Mouse (Mus musculus): ENCODE data around the gene Nfkb2. TPM values are rescaled to one million over a fixed set of nuclear protein-coding genes. Genes with fewer than 3 reads are reported as not detected.
A peak's percentile ranks its signal among the peaks of the same experiment; 100 is the strongest.

Gene Nfkb2
- polyA plus RNA-seq, 1 experiment from 2014 or later: 6.0 TPM

GRCm38 (mm10) chr19:46313116-46313515, 9.0 kb downstream of the Nfkb2 start:
- peak overlapping the region; percentile 79; the same call in 1 of the 2 replicates for H3K4me2 ChIP-seq

GRCm38 (mm10) chr19:46313591-46313990, 9.5 kb downstream of the Nfkb2 start:
- Histone ChIP-seq H3K9ac (ENCODE audit: low read depth, low read length) (peak overlapping the region; percentile 65), H3K27me3 (replicated peaks; ENCODE audit: control insufficient read depth, insufficient read depth, low read length) (peaks cover 59% of the 10 kb centered on the region), H3K36me3 (ENCODE audit: control insufficient read depth, insufficient read depth, low read length) (peaks cover 13% of the 10 kb centered on the region), H3K4me1 (replicated peaks; ENCODE audit: control insufficient read depth, insufficient read depth, low read length) (peaks cover 52% of the 10 kb centered on the region), H3K27ac (ENCODE audit: low read depth, low read length) (no peak overlapping the region), H3K4me2 (peak overlapping the region; percentile 79), H3K9me3 (ENCODE audit: control insufficient read depth, low read length) (no peaks in the 10 kb centered on the region), H3K4me3 (ENCODE audit: low read depth, low read length) (peak overlapping the region; percentile 35; the same call in 1 of the 2 replicates)
- DNase-seq (ENCODE audit: low spot score): peak; percentile 32
- ATAC-seq (replicated peaks; ENCODE audit: low FRiP score): no peak
- 71% methylated on average over 6 of the region's 6 CpGs for whole genome bisulfite sequencing

More at GRCm38 (mm10) chr19:46313116-46313515, 9.0 kb downstream of the Nfkb2 start:
- H3K27me3 ChIP-seq (replicated peaks; ENCODE audit: control insufficient read depth, insufficient read depth, low read length): peaks cover 59% of the 10 kb centered on the region
- H3K4me3 ChIP-seq (ENCODE audit: low read depth, low read length): no peak overlapping the region
- H3K27ac ChIP-seq (ENCODE audit: low read depth, low read length): peak overlapping the region; percentile 32; the same call in 1 of the 2 replicates
- H3K4me1 ChIP-seq (replicated peaks; ENCODE audit: control insufficient read depth, insufficient read depth, low read length): peaks cover 52% of the 10 kb centered on the region
- no peak for ATAC-seq (replicated peaks; ENCODE audit: low FRiP score)
- 86% methylated on average over 9 of the region's 9 CpGs for WGBS
- DNase-seq (ENCODE audit: low spot score): no peak
- H3K9me3 ChIP-seq (ENCODE audit: control insufficient read depth, low read length): no peaks in the 10 kb centered on the region
- H3K36me3 ChIP-seq (ENCODE audit: control insufficient read depth, insufficient read depth, low read length): peaks cover 13% of the 10 kb centered on the region
- no peak overlapping the region for H3K9ac ChIP-seq (ENCODE audit: low read depth, low read length)

- H3K9ac ChIP-seq (ENCODE audit: low read depth, low read length): peak overlapping the region; percentile 65
- H3K27me3 ChIP-seq (replicated peaks; ENCODE audit: control insufficient read depth, insufficient read depth, low read length): peaks cover 63% of the 10 kb centered on the region
- H3K4me2 ChIP-seq: peak overlapping the region; percentile 79
- peaks cover 50% of the 10 kb centered on the region for H3K4me1 ChIP-seq (replicated peaks; ENCODE audit: control insufficient read depth, insufficient read depth, low read length)
- ATAC-seq (replicated peaks; ENCODE audit: low FRiP score) (peak; percentile 55), DNase-seq (ENCODE audit: low spot score) (peak; percentile 51)
- H3K4me3 ChIP-seq (ENCODE audit: low read depth, low read length): peak overlapping the region; percentile 35
- H3K9me3 ChIP-seq (ENCODE audit: control insufficient read depth, low read length): no peaks in the 10 kb centered on the region
- H3K27ac ChIP-seq (ENCODE audit: low read depth, low read length): peak overlapping the region; percentile 80
- WGBS: 12% methylated on average over 18 of the region's 18 CpGs
- H3K36me3 ChIP-seq (ENCODE audit: control insufficient read depth, insufficient read depth, low read length): peaks cover 13% of the 10 kb centered on the region
These were observed 10.1 kb downstream of the Nfkb2 start for GRCm38 (mm10) chr19:46314151-46314601.

GRCm38 (mm10) chr19:46314872-46315742, 11.0 kb downstream of the Nfkb2 start:
- Histone ChIP-seq H3K9me3 (ENCODE audit: control insufficient read depth, low read length) (no peaks in the 10 kb centered on the region), H3K27ac (ENCODE audit: low read depth, low read length) (peak overlapping the region; percentile 80), H3K36me3 (ENCODE audit: control insufficient read depth, insufficient read depth, low read length) (peaks cover 10% of the 10 kb centered on the region; the same call in 1 of the 2 replicates), H3K4me3 (ENCODE audit: low read depth, low read length) (peak overlapping the region; percentile 35; the same call in 1 of the 2 replicates), H3K9ac (ENCODE audit: low read depth, low read length) (peak overlapping the region; percentile 65), H3K4me2 (peak overlapping the region; percentile 79), H3K4me1 (replicated peaks; ENCODE audit: control insufficient read depth, insufficient read depth, low read length) (peaks cover 47% of the 10 kb centered on the region), H3K27me3 (replicated peaks; ENCODE audit: control insufficient read depth, insufficient read depth, low read length) (peaks cover 70% of the 10 kb centered on the region)
- DNase-seq (ENCODE audit: low spot score) (peak; percentile 67), ATAC-seq (replicated peaks; ENCODE audit: low FRiP score) (peak; percentile 89)
- WGBS: 14% methylated on average over 14 of the region's 14 CpGs

- Histone ChIP-seq H3K4me3 (ENCODE audit: low read depth, low read length) (peak overlapping the region; percentile 56), H3K9ac (ENCODE audit: low read depth, low read length) (peak overlapping the region; percentile 37), H3K27me3 (replicated peaks; ENCODE audit: control insufficient read depth, insufficient read depth, low read length) (peaks cover 78% of the 10 kb centered on the region), H3K4me1 (replicated peaks; ENCODE audit: control insufficient read depth, insufficient read depth, low read length) (peaks cover 47% of the 10 kb centered on the region), H3K4me2 (peak overlapping the region; percentile 79), H3K36me3 (ENCODE audit: control insufficient read depth, insufficient read depth, low read length) (peaks cover 9% of the 10 kb centered on the region; the same call in 1 of the 2 replicates), H3K9me3 (ENCODE audit: control insufficient read depth, low read length) (no peaks in the 10 kb centered on the region), H3K27ac (ENCODE audit: low read depth, low read length) (peak overlapping the region; percentile 80)
- 43% methylated on average over 12 of the region's 12 CpGs for WGBS
- DNase-seq (ENCODE audit: low spot score): peak; percentile 50
- ATAC-seq (replicated peaks; ENCODE audit: low FRiP score): no peak
These were observed 11.9 kb downstream of the Nfkb2 start for GRCm38 (mm10) chr19:46315752-46316610.

- Histone ChIP-seq H3K4me1 (replicated peaks; ENCODE audit: control insufficient read depth, insufficient read depth, low read length) (peaks cover 47% of the 10 kb centered on the region), H3K4me2 (peak overlapping the region; percentile 79), H3K27ac (ENCODE audit: low read depth, low read length) (peak overlapping the region; percentile 80; the same call in 1 of the 2 replicates), H3K36me3 (ENCODE audit: control insufficient read depth, insufficient read depth, low read length) (peaks cover 1% of the 10 kb centered on the region; the same call in 1 of the 2 replicates), H3K9ac (ENCODE audit: low read depth, low read length) (peak overlapping the region; percentile 49; the same call in 1 of the 2 replicates), H3K4me3 (ENCODE audit: low read depth, low read length) (peak overlapping the region; percentile 56), H3K27me3 (replicated peaks; ENCODE audit: control insufficient read depth, insufficient read depth, low read length) (peaks cover 87% of the 10 kb centered on the region), H3K9me3 (ENCODE audit: control insufficient read depth, low read length) (no peaks in the 10 kb centered on the region)
- ATAC-seq (replicated peaks; ENCODE audit: low FRiP score) (no peak), DNase-seq (ENCODE audit: low spot score) (peak; percentile 43)
- WGBS: 37% methylated on average over 15 of the region's 15 CpGs
These were observed 12.9 kb downstream of the Nfkb2 start for GRCm38 (mm10) chr19:46316846-46317545.

- ATAC-seq (replicated peaks; ENCODE audit: low FRiP score) (no peak), DNase-seq (ENCODE audit: low spot score) (peak; percentile 42)
- Histone ChIP-seq H3K27me3 (replicated peaks; ENCODE audit: control insufficient read depth, insufficient read depth, low read length) (peaks cover 89% of the 10 kb centered on the region), H3K27ac (ENCODE audit: low read depth, low read length) (no peak overlapping the region), H3K4me2 (peak overlapping the region; percentile 79), H3K36me3 (ENCODE audit: control insufficient read depth, insufficient read depth, low read length) (no peaks in the 10 kb centered on the region), H3K9ac (ENCODE audit: low read depth, low read length) (peak overlapping the region; percentile 49), H3K9me3 (ENCODE audit: control insufficient read depth, low read length) (no peaks in the 10 kb centered on the region), H3K4me3 (ENCODE audit: low read depth, low read length) (peak overlapping the region; percentile 56), H3K4me1 (replicated peaks; ENCODE audit: control insufficient read depth, insufficient read depth, low read length) (peaks cover 47% of the 10 kb centered on the region)
- 3% methylated on average over 45 of the region's 48 CpGs for WGBS
These were observed 13.4 kb downstream of the Nfkb2 start for GRCm38 (mm10) chr19:46317546-46317885.

GRCm38 (mm10) chr19:46318031-46318471, 13.9 kb downstream of the Nfkb2 start:
- Histone ChIP-seq H3K4me3 (ENCODE audit: low read depth, low read length) (peak overlapping the region; percentile 56), H3K36me3 (ENCODE audit: control insufficient read depth, insufficient read depth, low read length) (no peaks in the 10 kb centered on the region), H3K27me3 (replicated peaks; ENCODE audit: control insufficient read depth, insufficient read depth, low read length) (peaks cover 94% of the 10 kb centered on the region), H3K9me3 (ENCODE audit: control insufficient read depth, low read length) (no peaks in the 10 kb centered on the region), H3K9ac (ENCODE audit: low read depth, low read length) (peak overlapping the region; percentile 49), H3K4me1 (replicated peaks; ENCODE audit: control insufficient read depth, insufficient read depth, low read length) (peaks cover 47% of the 10 kb centered on the region), H3K4me2 (peak overlapping the region; percentile 79), H3K27ac (ENCODE audit: low read depth, low read length) (no peak overlapping the region)
- peak; percentile 32 for DNase-seq (ENCODE audit: low spot score)
- 5% methylated on average over 24 of the region's 42 CpGs for WGBS
- no peak for ATAC-seq (replicated peaks; ENCODE audit: low FRiP score)
